Mouse (Mus musculus): ENCODE results near the gene Ripply1.

The Ripply1 gene

DNA sequence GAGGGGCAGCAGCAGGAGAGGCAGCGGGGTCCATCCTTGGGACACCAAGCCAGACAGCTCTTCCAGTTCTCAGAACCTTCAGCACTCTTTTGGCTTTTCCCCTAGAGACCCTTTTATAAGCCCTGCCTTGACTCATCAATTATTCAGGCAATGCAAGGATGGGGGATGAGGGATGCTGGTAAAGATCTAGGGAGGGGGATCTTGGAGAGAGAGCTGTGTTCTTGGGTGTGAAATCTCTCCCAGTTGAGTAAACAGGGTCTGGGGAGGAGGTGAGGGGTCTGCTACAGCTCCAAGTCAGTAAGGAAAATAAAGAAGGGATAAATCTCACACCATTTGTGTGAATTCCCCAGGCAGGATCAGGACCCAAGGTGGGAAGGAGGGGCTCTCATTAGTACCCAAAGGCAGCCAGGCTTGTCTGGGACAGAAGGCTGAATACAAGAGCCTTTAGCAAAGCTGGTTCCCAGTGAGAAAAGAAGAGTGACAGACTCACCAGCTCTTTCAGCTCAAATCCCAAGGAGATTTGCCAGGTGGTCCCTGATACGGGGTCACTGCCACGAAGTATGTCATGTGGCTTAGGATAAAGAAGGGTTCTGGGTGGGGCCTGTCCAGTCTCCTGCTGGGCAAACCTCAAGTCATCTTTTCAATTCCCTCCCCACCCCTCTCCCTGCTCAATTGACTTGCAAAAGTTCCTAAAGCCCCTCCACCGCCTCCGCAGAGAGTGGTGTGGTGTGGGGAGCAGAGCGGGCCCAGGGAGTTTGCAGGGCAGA is at the start of gene Ripply1:
Gene Ripply1 (minus strand): TSS at position 76 of the 767 bp plus-strand sequence.
- DNase-seq (ENCODE audit: low spot score in 2 of 2), result no peak

- no peak for DNase-seq (ENCODE audit: low spot score in 2 of 2)
These were observed 46.4 kb upstream of the Ripply1 start for GRCm38 (mm10) chrX:139828363-139829092.

DNA sequence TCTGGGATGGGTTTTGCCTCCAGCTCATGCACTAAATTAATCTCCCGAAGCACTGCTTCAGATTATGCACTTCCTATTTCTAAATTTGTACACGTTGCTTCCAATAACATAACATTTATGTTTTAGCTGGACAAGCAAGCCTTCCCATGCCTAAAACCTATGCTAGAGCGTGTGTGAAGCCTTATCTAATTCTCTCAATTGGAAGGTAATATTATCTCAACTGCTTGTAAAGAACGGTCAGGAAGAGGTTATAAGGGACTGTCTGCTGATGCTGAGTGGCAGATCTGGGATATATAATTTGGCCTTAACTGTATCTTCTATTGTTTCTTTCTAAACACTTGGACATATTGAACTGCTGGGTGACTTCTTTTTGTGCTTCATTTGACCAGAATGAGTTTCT is 44.8 kb upstream of the Ripply1 start:
- DNase-seq (ENCODE audit: low spot score in 2 of 2), result no peak

DNA sequence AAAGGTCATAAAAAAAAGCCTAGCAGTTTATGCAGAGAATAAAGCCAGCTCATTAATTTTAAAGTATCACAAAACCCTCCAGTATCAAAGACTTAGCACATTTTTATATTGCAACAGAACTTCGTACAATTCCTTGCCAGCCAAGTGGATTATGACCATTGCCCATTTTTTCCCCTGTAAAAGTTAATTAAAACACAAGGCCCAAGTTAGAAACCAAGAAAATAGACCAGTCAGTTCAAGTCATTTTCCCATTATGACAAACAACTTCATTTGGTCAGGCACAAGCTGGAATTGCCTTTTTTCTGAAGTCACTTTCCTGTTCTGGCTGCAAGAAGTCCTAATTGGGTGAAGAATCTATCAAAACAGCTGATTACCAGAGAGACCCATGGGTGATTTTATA is 43.2 kb upstream of the Ripply1 start:
- DNase-seq (ENCODE audit: low spot score in 2 of 2), result no peak

DNA sequence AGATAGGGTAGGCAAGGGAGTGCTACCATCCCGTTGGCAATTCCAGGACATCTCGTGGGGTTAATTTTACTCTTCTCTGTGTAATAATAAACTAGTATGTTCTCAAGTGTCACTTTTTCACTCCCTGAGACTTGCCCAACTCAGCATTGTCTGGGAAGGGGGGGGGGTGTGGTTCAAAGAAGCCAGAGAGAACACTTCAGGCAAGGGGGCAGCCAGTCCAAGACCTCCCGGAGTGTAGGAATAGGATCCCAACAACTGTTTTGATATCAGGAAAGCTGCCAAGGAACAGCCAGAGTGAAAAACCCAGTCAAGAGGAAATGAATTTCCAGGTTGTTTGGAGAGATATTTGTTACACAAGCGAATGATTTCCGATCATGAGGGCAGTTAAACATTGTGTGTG is 33.0 kb upstream of the Ripply1 start:
- no peak for DNase-seq (ENCODE audit: low spot score in 2 of 2)

DNA sequence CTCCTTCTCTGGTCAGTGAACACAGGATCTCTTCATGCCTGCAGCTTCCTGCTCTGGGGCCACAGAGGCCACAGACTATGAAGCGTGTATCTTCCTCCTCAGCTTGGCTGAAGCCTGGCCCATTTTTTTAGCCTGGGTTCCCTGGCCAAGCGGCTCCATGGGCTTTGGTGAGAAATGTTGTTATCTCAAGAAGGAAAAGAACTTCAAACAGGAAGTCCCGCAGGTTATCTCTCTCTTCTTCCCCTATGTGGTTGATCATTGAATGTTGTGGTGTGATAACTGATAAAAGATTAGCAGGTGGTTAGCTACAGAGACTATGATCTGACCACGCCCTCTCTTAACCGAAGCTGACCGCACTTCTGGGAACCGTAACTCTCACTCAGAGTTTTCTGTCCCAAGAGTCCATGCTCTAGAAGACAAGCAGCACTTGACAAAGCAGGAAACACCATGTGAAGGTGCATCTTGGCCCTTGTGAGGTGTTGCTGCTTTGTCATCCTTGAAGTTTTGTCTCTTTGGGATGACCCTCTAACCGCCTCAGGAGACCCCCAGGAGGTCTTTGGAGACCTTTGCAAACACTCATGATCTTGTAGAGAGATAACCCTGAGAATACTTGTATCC is 32.0 kb upstream of the Ripply1 start:
- DNase-seq (ENCODE audit: low spot score in 2 of 2), result no peak

DNA sequence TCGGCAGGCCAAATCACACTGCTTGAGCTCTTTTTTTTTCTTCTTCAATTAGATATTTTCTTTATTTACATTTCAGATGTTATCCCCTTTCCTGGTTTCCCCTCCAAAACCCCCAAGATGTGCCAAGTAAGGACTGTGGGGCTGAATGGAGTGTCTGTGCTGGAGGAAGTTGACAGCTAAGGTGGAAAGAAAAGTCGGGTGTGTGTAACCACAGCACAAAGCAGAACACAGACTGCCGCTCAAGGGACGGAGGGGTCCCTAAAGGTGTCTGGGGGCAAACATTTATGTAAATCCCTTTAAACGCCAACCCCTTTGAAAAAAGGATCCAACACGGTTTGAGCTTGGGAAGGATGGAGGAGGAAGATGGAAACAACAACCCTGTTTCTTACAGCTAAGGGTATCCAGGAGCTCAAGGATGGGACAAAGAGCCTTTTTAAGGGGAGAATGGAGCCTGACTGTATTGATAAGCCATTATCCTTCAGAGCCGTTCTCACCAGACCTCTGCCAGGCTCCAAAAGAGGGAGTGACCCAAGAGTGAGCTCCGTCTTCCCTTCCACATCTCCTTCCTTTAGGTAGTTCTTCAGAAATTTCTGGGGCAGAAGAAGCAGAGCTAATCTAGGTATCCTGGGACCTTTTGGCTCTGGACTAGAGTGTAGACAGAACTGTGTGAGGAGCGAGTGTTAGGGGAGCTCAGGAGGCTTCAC is 31.3 kb upstream of the Ripply1 start:
- DNase-seq (ENCODE audit: low spot score in 2 of 2), result no peak

GRCm38 (mm10) chrX:139812636-139813298 is 30.6 kb upstream of the Ripply1 start:
- DNase-seq (ENCODE audit: low spot score in 2 of 2), result no peak

DNA sequence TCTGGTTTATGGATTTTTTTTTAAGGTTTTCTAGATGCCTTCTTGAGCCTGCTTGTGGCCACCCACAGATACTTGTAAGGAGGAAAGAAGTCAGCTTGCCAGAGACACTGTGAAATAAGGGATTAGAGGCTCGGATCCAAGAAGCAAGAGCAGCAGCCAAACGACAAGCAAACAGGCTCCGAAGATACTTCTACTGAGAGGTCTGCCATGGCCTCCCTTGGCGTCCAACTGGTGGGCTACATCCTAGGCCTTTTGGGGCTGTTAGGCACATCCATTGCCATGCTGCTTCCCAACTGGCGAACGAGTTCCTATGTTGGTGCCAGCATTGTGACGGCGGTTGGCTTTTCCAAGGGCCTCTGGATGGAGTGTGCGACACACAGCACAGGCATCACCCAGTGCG is 26.3 kb upstream of the Ripply1 start:
- no peak for DNase-seq (ENCODE audit: low spot score in 2 of 2)

GRCm38 (mm10) chrX:139808085-139808484 is 25.9 kb upstream of the Ripply1 start:
- DNase-seq (ENCODE audit: low spot score in 2 of 2), result no peak

DNA sequence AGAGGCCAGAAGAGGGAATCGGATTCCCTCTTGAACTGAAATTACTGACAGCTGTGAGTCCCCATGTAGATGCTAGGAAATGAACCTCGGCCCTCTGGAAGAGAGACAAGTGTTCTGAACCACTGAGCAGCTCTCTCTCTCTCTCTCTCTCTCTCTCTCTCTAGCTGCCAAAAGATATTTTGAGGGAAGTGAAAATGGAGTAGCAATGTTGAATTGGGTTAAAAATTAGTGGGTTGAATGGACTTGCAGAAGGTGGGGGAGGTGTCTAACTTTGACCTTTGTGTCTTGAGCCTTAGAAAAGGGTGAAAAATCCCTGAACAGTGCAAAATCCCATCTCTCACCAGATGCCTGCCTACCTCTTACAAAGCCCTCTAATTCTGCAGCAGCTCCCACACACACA is 25.2 kb upstream of the Ripply1 start:
- DNase-seq (ENCODE audit: low spot score in 2 of 2), result no peak

GRCm38 (mm10) chrX:139805918-139806317 is 23.8 kb upstream of the Ripply1 start:
- DNase-seq (ENCODE audit: low spot score in 2 of 2), result no peak

GRCm38 (mm10) chrX:139803028-139803427 is 20.9 kb upstream of the Ripply1 start:
- DNase-seq (ENCODE audit: low spot score in 2 of 2), result no peak

DNA sequence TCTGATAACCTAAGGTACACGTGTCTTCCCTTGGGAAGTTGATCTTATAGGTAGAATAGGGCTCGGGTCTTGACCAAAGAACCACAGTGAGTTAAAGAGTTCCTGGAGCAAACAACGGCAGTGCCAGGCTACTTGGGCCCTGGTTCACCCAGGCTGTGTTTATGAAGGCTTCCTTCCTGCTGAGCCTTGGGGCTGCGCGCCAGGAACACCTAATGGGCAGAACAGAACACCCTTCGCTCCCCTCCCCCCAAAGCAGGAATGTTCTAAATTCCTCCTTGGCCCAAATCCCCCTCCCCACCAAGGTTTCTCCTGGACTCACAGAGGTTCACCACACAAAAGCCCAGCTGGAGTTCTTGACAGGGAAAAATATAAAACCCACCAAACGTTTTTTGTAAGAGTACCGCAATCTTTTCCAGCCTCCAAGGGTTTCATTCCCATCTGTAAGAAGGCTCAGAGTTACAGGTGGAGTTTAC is 18.3 kb upstream of the Ripply1 start, which contains the start of gene Cldn2:
Gene Cldn2 (plus strand): TSS at position 423 of the 473 bp plus-strand sequence.
- DNase-seq (ENCODE audit: low spot score in 2 of 2), result no peak

DNA sequence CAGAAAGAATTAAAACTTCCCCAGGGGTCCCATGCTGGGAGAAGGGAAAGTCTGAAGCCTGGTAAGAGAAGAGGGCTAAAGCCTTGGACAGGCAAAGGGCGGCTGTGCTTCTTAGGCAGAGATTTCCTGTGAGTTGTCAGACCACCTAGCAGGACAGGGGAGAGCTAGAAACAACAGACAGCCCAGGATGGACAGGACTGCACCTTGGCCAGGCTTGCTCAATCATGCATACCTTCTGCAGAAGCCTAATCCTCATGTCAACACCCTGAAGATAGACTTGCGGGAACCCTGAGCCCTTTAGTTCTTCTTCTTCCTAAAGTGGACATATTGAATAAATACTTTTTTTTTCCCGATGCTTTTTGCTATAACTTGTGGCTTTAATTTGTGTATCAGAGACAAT is 17.8 kb upstream of the Ripply1 start:
- no peak for DNase-seq (ENCODE audit: low spot score in 2 of 2)

- DNase-seq (ENCODE audit: low spot score in 2 of 2), result no peak
These were observed 15.7 kb upstream of the Ripply1 start for GRCm38 (mm10) chrX:139797875-139798274.

DNA sequence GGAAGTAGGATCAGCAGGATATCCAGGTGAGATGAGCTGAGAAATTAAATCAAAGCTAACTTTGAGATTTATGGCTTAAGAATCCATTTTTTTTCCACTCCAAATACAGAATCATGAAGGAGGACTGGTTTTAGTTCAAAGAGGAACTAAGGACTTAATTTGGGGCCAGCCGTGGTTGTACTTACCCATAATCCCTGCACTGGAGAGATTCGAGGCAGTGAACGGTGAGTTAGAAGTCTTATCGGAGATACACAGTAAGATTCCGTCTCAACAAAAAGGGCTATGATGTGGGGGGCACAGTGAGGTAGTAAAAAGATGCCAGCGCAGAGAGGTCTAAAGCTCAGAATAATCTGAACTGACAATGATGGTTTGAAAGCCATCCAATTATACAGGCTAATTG is 13.9 kb upstream of the Ripply1 start:
- DNase-seq (ENCODE audit: low spot score in 2 of 2), result no peak

DNA sequence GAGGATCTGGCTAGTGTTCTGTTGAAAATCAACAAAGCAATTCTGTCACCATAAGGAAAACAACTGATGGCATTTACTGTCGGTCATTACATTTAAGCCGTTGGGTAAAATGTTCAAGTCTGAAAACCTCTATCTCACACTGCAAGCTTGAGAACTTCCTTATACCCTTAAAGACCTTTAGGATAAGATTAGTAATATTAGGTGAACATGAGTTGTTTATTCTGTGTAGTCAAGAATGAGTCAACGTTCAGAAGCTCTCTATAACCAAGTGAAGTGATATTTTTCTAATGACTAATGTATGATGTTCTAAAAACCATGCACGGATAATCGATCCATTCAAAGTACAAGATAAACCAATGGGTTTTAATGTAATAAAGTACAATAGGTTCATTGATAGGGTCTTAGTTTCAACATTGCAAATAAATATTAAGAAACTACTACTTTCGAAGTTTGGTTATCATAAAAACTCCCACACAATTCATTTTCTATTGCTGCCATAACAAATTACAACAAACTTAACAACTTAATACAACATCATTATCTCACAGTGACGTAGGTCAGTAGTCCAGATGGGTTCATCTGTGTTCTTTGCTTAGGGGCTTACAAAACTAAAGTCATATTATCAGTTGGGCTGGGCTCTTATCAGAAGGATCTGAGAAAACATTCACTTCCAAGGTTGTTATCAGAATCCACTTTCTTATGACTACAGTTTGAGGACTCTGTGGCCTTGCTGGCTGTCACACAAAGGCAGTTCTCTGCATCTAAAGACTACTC is 12.1 kb upstream of the Ripply1 start:
- DNase-seq (ENCODE audit: low spot score in 2 of 2), result no peak

DNA sequence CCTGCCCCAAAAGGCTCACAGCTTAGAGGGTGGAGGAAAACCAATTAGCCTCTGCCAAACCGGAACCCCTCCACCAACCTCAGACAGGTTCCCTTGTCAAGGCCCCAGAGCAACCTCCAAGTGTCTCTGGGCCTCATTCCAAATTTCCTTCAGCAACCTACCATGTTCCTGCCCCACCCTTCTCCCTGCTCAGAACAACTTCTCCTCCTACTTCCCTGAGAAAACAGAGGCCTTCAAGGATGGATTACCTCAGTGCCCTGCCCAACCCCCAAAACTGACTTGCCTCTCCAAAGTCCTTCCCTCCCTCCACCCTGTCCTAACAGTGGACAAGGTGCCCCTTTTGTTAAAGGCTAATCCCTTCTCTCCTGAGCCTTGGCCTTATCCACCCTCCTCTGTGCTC is 3.6 kb upstream of the Ripply1 start:
- DNase-seq (ENCODE audit: low spot score in 2 of 2), result no peak

DNA sequence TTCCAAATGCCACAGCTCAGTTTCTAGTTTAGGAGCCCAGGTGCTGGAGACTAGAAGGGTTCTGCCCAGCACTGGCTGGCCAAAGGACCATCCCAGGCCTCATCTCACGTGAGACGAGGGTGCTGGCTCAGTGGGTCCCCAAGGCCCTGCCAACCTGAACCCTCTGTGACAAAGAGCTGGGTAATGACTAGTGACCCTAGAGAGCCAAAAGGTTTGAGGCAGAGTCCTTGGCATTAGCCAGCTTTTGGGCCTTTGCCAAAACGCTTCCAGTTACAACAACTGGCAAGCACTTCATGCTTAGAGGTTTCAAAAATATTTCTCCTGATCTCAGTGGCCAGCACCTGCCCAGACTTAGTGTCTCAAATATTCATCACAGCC is 881 bp upstream of the Ripply1 start:
- DNase-seq (ENCODE audit: low spot score in 2 of 2), result no peak

DNA sequence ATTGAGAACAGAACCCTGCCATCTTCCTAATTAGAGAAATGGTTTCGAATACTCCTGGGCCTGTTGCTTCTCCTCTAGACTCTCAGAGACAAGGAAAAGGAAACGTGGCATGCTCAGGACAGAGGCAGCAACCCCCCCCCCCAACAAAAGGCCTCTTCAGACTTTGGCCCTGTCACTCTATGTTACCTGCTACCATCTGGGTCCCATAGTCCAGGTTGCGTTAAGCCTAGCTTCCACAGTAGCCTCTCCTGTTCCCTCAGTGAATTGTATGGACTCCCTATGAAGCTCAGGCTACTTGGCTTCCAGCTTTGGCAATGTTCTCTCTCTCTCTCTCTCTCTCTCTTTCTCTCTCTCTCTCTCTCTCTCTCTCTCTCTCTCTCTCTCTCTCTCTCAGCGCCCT is 590 bp downstream of the Ripply1 start:
- DNase-seq (ENCODE audit: low spot score in 2 of 2), result no peak

Measured in urinary bladder, adult 18-20 months (tissue).